Mouse (Mus musculus): ENCODE data around the gene Dhx16. TPM values are rescaled to one million over a fixed set of nuclear protein-coding genes. Genes with fewer than 3 reads are reported as not detected.

Gene Dhx16
- polyA plus RNA-seq, 1 experiment from 2014 or later, result 43.3 TPM

DNA sequence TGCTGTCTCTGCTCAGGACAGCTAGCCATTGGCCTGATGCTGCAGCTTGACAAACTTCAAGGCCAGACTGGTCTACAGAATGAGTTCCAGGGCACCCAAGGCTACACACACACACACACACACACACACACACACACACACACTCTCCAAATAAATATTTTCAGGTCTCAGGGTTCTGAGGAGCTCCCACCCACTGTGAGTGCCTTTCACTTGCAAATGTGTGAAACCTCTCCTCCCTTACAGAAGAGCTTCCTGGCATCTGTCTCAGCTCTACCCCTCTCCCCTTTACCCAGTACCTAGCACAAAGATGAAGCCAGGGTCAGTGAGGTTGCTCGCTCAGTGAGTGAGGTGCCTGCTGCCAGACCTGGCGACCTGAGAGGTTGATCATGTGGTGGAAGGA, 59.5 kb downstream of the Dhx16 start:
- Histone ChIP-seq H3K36me3 (no peaks in the 10 kb centered on the region), H3K4me2 (replicated peaks) (no peak overlapping the region), H3K4me3 (no peak overlapping the region), H3K9ac (no peak overlapping the region), H3K27ac (no peak overlapping the region), H3K27me3 (replicated peaks) (no peaks in the 10 kb centered on the region), H3K4me1 (no peaks in the 10 kb centered on the region), H3K9me3 (no peaks in the 10 kb centered on the region)
- ATAC-seq (ENCODE audit: low FRiP score, low read depth), result no peak
- 57% methylated on average over 2 of the region's 2 CpGs for WGBS

- no peak overlapping the region for H3K4me2 ChIP-seq (replicated peaks)
- no peak overlapping the region for H3K27ac ChIP-seq
- no peaks in the 10 kb centered on the region for H3K36me3 ChIP-seq
- H3K9ac ChIP-seq, result no peak overlapping the region
- no peak for ATAC-seq (ENCODE audit: low FRiP score, low read depth)
- 63% methylated on average over 1 of the region's 1 CpGs for WGBS
- no peaks in the 10 kb centered on the region for H3K27me3 ChIP-seq (replicated peaks)
- H3K4me3 ChIP-seq, result no peak overlapping the region
- no peaks in the 10 kb centered on the region for H3K4me1 ChIP-seq
- H3K9me3 ChIP-seq, result no peaks in the 10 kb centered on the region
These were observed 60.3 kb downstream of the Dhx16 start for GRCm38 (mm10) chr17:35939941-35940340.

MicroRNA genes within 50 kb of the gene (microRNA counts, 519-probe panel; counts per million panel counts)
- microRNA mmu-miR-1894-3p (342 counts per million, percentile 67 among the panel's probes with 10 or more counts), microRNA mmu-miR-1894-5p (342 counts per million, percentile 67 among the panel's probes with 10 or more counts)

Small RNA genes within 50 kb of the gene (microRNA-seq; reads per million reads assigned to microRNA genes)
- gene Gm28033 (1.3 reads per million), gene Mir1894 (not detected)

Other genes with a start within 250 kb of the Dhx16 start
- 0.10 TPM in 1 of 2 replicates, not detected in the other for gene Mucl3, start 236.1 kb upstream of the Dhx16 start, polyA plus RNA-seq (2016; fragmentation: Nextera tagmentation; extraction: Ambion mirVana)
- 14.9 and 15.2 TPM in 2 replicates for gene Vars2, start 212.2 kb upstream of the Dhx16 start, polyA plus RNA-seq (2016; fragmentation: Nextera tagmentation; extraction: Ambion mirVana)
- 35.8 and 36.9 TPM in 2 replicates for gene Gtf2h4, start 206.1 kb upstream of the Dhx16 start, polyA plus RNA-seq (2016; fragmentation: Nextera tagmentation; extraction: Ambion mirVana)
- 170 and 172 TPM in 2 replicates for gene Ddr1, start 175.2 kb upstream of the Dhx16 start, polyA plus RNA-seq (2016; fragmentation: Nextera tagmentation; extraction: Ambion mirVana)
- 5.2 and 7.9 TPM in 2 replicates for gene Ier3, start 58.1 kb upstream of the Dhx16 start, polyA plus RNA-seq (2016; fragmentation: Nextera tagmentation; extraction: Ambion mirVana)
- gene Flot1, start 56.6 kb upstream of the Dhx16 start, polyA plus RNA-seq (2016; fragmentation: Nextera tagmentation; extraction: Ambion mirVana), result 60.5 and 60.6 TPM in 2 replicates
- 1,533 and 1,543 TPM in 2 replicates for gene Tubb5, start 41.5 kb upstream of the Dhx16 start, polyA plus RNA-seq (2016; fragmentation: Nextera tagmentation; extraction: Ambion mirVana)
- 13.6 and 14.7 TPM in 2 replicates for gene Mdc1, start 38.3 kb upstream of the Dhx16 start, polyA plus RNA-seq (2016; fragmentation: Nextera tagmentation; extraction: Ambion mirVana)
- gene Nrm, start 18.5 kb upstream of the Dhx16 start, polyA plus RNA-seq (2016; fragmentation: Nextera tagmentation; extraction: Ambion mirVana), result 40.5 and 41.3 TPM in 2 replicates
- gene Ppp1r18, start 14.2 kb upstream of the Dhx16 start, polyA plus RNA-seq (2016; fragmentation: Nextera tagmentation; extraction: Ambion mirVana), result 34.6 and 35.1 TPM in 2 replicates
- 26.8 and 30.3 TPM in 2 replicates for gene 2310061I04Rik, start 17.6 kb downstream of the Dhx16 start, polyA plus RNA-seq (2016; fragmentation: Nextera tagmentation; extraction: Ambion mirVana)
- 299 and 304 TPM in 2 replicates for gene Atat1, start 30.3 kb downstream of the Dhx16 start, polyA plus RNA-seq (2016; fragmentation: Nextera tagmentation; extraction: Ambion mirVana)
- 55.3 and 56.1 TPM in 2 replicates for gene Mrps18b, start 36.6 kb downstream of the Dhx16 start, polyA plus RNA-seq (2016; fragmentation: Nextera tagmentation; extraction: Ambion mirVana)
- 60.2 and 61.6 TPM in 2 replicates for gene Ppp1r10, start 36.6 kb downstream of the Dhx16 start, polyA plus RNA-seq (2016; fragmentation: Nextera tagmentation; extraction: Ambion mirVana)
- 105 and 112 TPM in 2 replicates for gene Abcf1, start 89.9 kb downstream of the Dhx16 start, polyA plus RNA-seq (2016; fragmentation: Nextera tagmentation; extraction: Ambion mirVana)
- gene Gnl1, start 100.0 kb downstream of the Dhx16 start, polyA plus RNA-seq (2016; fragmentation: Nextera tagmentation; extraction: Ambion mirVana), result 53.3 and 53.5 TPM in 2 replicates
- gene Prr3, start 100.4 kb downstream of the Dhx16 start, polyA plus RNA-seq (2016; fragmentation: Nextera tagmentation; extraction: Ambion mirVana), result 50.9 and 56.1 TPM in 2 replicates
- gene H2-T24, start 140.7 kb downstream of the Dhx16 start, polyA plus RNA-seq (2016; fragmentation: Nextera tagmentation; extraction: Ambion mirVana), result 4.5 and 5.2 TPM in 2 replicates
- gene H2-T23, start 153.0 kb downstream of the Dhx16 start, polyA plus RNA-seq (2016; fragmentation: Nextera tagmentation; extraction: Ambion mirVana), result 3.6 and 4.0 TPM in 2 replicates
- gene H2-T22, start 162.9 kb downstream of the Dhx16 start, polyA plus RNA-seq (2016; fragmentation: Nextera tagmentation; extraction: Ambion mirVana), result 7.4 and 7.7 TPM in 2 replicates
- gene Gm6034, start 163.1 kb downstream of the Dhx16 start, polyA plus RNA-seq (2016; fragmentation: Nextera tagmentation; extraction: Ambion mirVana), result not detected in 2 replicates
- not detected in 2 replicates for gene Gm11127, start 178.6 kb downstream of the Dhx16 start, polyA plus RNA-seq (2016; fragmentation: Nextera tagmentation; extraction: Ambion mirVana)
- gene Gm19684, start 241.9 kb downstream of the Dhx16 start, polyA plus RNA-seq (2016; fragmentation: Nextera tagmentation; extraction: Ambion mirVana), result not detected in 2 replicates
- not detected in 2 replicates for gene Gm7030, start 249.6 kb downstream of the Dhx16 start, polyA plus RNA-seq (2016; fragmentation: Nextera tagmentation; extraction: Ambion mirVana)